Mouse (Mus musculus): ENCODE results near the gene Pip4k2a. TPM values are rescaled to one million over a fixed set of nuclear protein-coding genes. Genes with fewer than 3 reads are reported as not detected.

The Pip4k2a gene
- polyA plus RNA-seq, 1 experiment: 10.4 TPM

- H3K4me2 ChIP-seq (ENCODE audit: low read depth): no peak overlapping the region
- H3ac ChIP-seq (ENCODE audit: control insufficient read depth, insufficient read length): no peak overlapping the region
- H3K27me3 ChIP-seq (ENCODE audit: control insufficient read depth, insufficient read depth, insufficient read length): no peaks in the 10 kb centered on the region
- H3K36me3 ChIP-seq (ENCODE audit: control insufficient read depth, insufficient read depth): peaks cover 4% of the 10 kb centered on the region
- TF ChIP-seq REST (IDR thresholded peaks at IDR 0.05; ENCODE audit: insufficient read depth, insufficient read length) (no peak), E2F4 (IDR thresholded peaks at IDR 0.05; ENCODE audit: insufficient read depth) (no peak), TCF12 (IDR thresholded peaks at IDR 0.05; ENCODE audit: insufficient read depth, poor library complexity, severe bottlenecking) (no peak), POLR2A (IDR thresholded peaks at IDR 0.05; ENCODE audit: insufficient read length, low read depth) (no peak), CEBPB (IDR thresholded peaks at IDR 0.05; ENCODE audit: insufficient read depth, poor library complexity, severe bottlenecking) (no peak), SRF (IDR thresholded peaks at IDR 0.05; ENCODE audit: control insufficient read depth, insufficient read length, low read depth) (no peak), USF1 (IDR thresholded peaks at IDR 0.05; ENCODE audit: low read depth) (no peak), TCF3 (IDR thresholded peaks at IDR 0.05; ENCODE audit: insufficient read length, low read depth) (no peak), MAX (IDR thresholded peaks at IDR 0.05; ENCODE audit: low read depth) (no peak), MYOD1 (IDR thresholded peaks at IDR 0.05; ENCODE audit: control insufficient read depth in 1 of 3, insufficient read length in 2 of 3, low read depth in 2 of 3) (no peak)
- H3K4me3 ChIP-seq: no peak overlapping the region
- H3K79me2 ChIP-seq (ENCODE audit: control insufficient read depth, insufficient read depth): no peaks in the 10 kb centered on the region
Measured at GRCm38 (mm10) chr2:18874063-18874462, 123.9 kb downstream of the Pip4k2a start.

- Histone ChIP-seq H3K27me3 (ENCODE audit: control insufficient read depth, insufficient read depth, insufficient read length) (no peaks in the 10 kb centered on the region), H3K4me2 (ENCODE audit: low read depth) (no peak overlapping the region), H3K79me2 (ENCODE audit: control insufficient read depth, insufficient read depth) (no peaks in the 10 kb centered on the region), H3K4me3 (no peak overlapping the region), H3K36me3 (ENCODE audit: control insufficient read depth, insufficient read depth) (peaks cover 4% of the 10 kb centered on the region), H3ac (ENCODE audit: control insufficient read depth, insufficient read length) (no peak overlapping the region)
- TF ChIP-seq MYOD1 (IDR thresholded peaks at IDR 0.05; ENCODE audit: control insufficient read depth in 1 of 3, insufficient read length in 2 of 3, low read depth in 2 of 3) (peak; percentile 40 to 64 (median 49)), USF1 (IDR thresholded peaks at IDR 0.05; ENCODE audit: low read depth) (no peak), E2F4 (IDR thresholded peaks at IDR 0.05; ENCODE audit: insufficient read depth) (no peak), SRF (IDR thresholded peaks at IDR 0.05; ENCODE audit: control insufficient read depth, insufficient read length, low read depth) (no peak), REST (IDR thresholded peaks at IDR 0.05; ENCODE audit: insufficient read depth, insufficient read length) (no peak), MYOG (IDR thresholded peaks at IDR 0.05; ENCODE audit: control insufficient read depth in 1 of 3, insufficient read depth in 1 of 3, insufficient read length in 2 of 3, low read depth in 2 of 3) (peak in 1 of 3 experiments; percentile 57), TCF12 (IDR thresholded peaks at IDR 0.05; ENCODE audit: insufficient read depth, poor library complexity, severe bottlenecking) (peak; percentile 47), TCF3 (IDR thresholded peaks at IDR 0.05; ENCODE audit: insufficient read length, low read depth) (no peak), POLR2AphosphoS2 (IDR thresholded peaks at IDR 0.05; ENCODE audit: insufficient read length, low read depth) (no peak)
Measured at GRCm38 (mm10) chr2:18873440-18873839, 124.5 kb downstream of the Pip4k2a start.

- Histone ChIP-seq H3K79me2 (ENCODE audit: control insufficient read depth, insufficient read depth) (no peaks in the 10 kb centered on the region), H3ac (ENCODE audit: control insufficient read depth, insufficient read length) (no peak overlapping the region), H3K36me3 (ENCODE audit: control insufficient read depth, insufficient read depth) (peaks cover 4% of the 10 kb centered on the region), H3K4me3 (no peak overlapping the region), H3K4me2 (ENCODE audit: low read depth) (no peak overlapping the region), H3K27me3 (ENCODE audit: control insufficient read depth, insufficient read depth, insufficient read length) (no peaks in the 10 kb centered on the region)
- no peak for TF ChIP-seq TCF3 (IDR thresholded peaks at IDR 0.05; ENCODE audit: insufficient read length, low read depth)
- no peak for TF ChIP-seq POLR2A (IDR thresholded peaks at IDR 0.05; ENCODE audit: insufficient read length, low read depth)
- no peak for TF ChIP-seq TCF12 (IDR thresholded peaks at IDR 0.05; ENCODE audit: insufficient read depth, poor library complexity, severe bottlenecking)
- no peak for TF ChIP-seq SRF (IDR thresholded peaks at IDR 0.05; ENCODE audit: control insufficient read depth, insufficient read length, low read depth)
- no peak for TF ChIP-seq MAX (IDR thresholded peaks at IDR 0.05; ENCODE audit: low read depth)
- TF ChIP-seq POLR2AphosphoS2 (IDR thresholded peaks at IDR 0.05; ENCODE audit: insufficient read length, low read depth): no peak
- TF ChIP-seq MYOD1 (IDR thresholded peaks at IDR 0.05; ENCODE audit: control insufficient read depth in 1 of 3, insufficient read length in 2 of 3, low read depth in 2 of 3): no peak
- no peak for TF ChIP-seq MYOG (IDR thresholded peaks at IDR 0.05; ENCODE audit: control insufficient read depth in 1 of 3, insufficient read depth in 1 of 3, insufficient read length in 2 of 3, low read depth in 2 of 3)
- TF ChIP-seq E2F4 (IDR thresholded peaks at IDR 0.05; ENCODE audit: insufficient read depth): no peak
- TF ChIP-seq CEBPB (IDR thresholded peaks at IDR 0.05; ENCODE audit: insufficient read depth, poor library complexity, severe bottlenecking): no peak
Measured at GRCm38 (mm10) chr2:18872797-18873196, 125.1 kb downstream of the Pip4k2a start.

- Histone ChIP-seq H3K36me3 (ENCODE audit: control insufficient read depth, insufficient read depth) (peaks cover 4% of the 10 kb centered on the region), H3K79me2 (ENCODE audit: control insufficient read depth, insufficient read depth) (no peaks in the 10 kb centered on the region), H3K4me3 (no peak overlapping the region), H3K27me3 (ENCODE audit: control insufficient read depth, insufficient read depth, insufficient read length) (no peaks in the 10 kb centered on the region), H3ac (ENCODE audit: control insufficient read depth, insufficient read length) (no peak overlapping the region), H3K4me2 (ENCODE audit: low read depth) (no peak overlapping the region)
- TF ChIP-seq POLR2AphosphoS2 (IDR thresholded peaks at IDR 0.05; ENCODE audit: insufficient read length, low read depth): no peak
- no peak for TF ChIP-seq REST (IDR thresholded peaks at IDR 0.05; ENCODE audit: insufficient read depth, insufficient read length)
- no peak for TF ChIP-seq E2F4 (IDR thresholded peaks at IDR 0.05; ENCODE audit: insufficient read depth)
- no peak for TF ChIP-seq MYOD1 (IDR thresholded peaks at IDR 0.05; ENCODE audit: control insufficient read depth in 1 of 3, insufficient read length in 2 of 3, low read depth in 2 of 3)
- no peak for TF ChIP-seq TCF3 (IDR thresholded peaks at IDR 0.05; ENCODE audit: insufficient read length, low read depth)
- TF ChIP-seq MAX (IDR thresholded peaks at IDR 0.05; ENCODE audit: low read depth): no peak
- TF ChIP-seq USF1 (IDR thresholded peaks at IDR 0.05; ENCODE audit: low read depth): no peak
- TF ChIP-seq TCF12 (IDR thresholded peaks at IDR 0.05; ENCODE audit: insufficient read depth, poor library complexity, severe bottlenecking): no peak
- no peak for TF ChIP-seq SRF (IDR thresholded peaks at IDR 0.05; ENCODE audit: control insufficient read depth, insufficient read length, low read depth)
- no peak for TF ChIP-seq POLR2A (IDR thresholded peaks at IDR 0.05; ENCODE audit: insufficient read length, low read depth)
- TF ChIP-seq CEBPB (IDR thresholded peaks at IDR 0.05; ENCODE audit: insufficient read depth, poor library complexity, severe bottlenecking): no peak
- TF ChIP-seq MYOG (IDR thresholded peaks at IDR 0.05; ENCODE audit: control insufficient read depth in 1 of 3, insufficient read depth in 1 of 3, insufficient read length in 2 of 3, low read depth in 2 of 3): no peak
Measured at GRCm38 (mm10) chr2:18871087-18871486, 126.8 kb downstream of the Pip4k2a start.

All from myocyte (in vitro differentiated cells).